Mouse (Mus musculus): ENCODE measurements around the gene Chd4. TPM values are rescaled to one million over a fixed set of nuclear protein-coding genes. Genes with fewer than 3 reads are reported as not detected.
"Not testable (repeated sequence)": the region's sequence is repeated elsewhere in the genome, so short reads cannot be mapped to it uniquely, and the experiment has no call there.

The Chd4 gene
- 105 and 125 TPM in 2 replicates for polyA plus RNA-seq (2015; fragmentation: Nextera tagmentation; extraction: Ambion mirVana)

GRCm38 (mm10) chr6:125095391-125096278, at the start of gene Chd4:
Gene Chd4, plus strand, starts transcription at chr6:125095981.
- Histone ChIP-seq H3K9ac (peak within 1 kb of the TSS; percentile 74), H3K4me3 (peak within 1 kb of the TSS; percentile 76), H3K9me3 (no peaks in the 10 kb centered on the region), H3K4me1 (peaks cover 42% of the 10 kb centered on the region), H3K27ac (peak within 1 kb of the TSS; percentile 94), H3K4me2 (peak within 1 kb of the TSS; percentile 87), H3K36me3 (replicated peaks) (peaks cover 6% of the 10 kb centered on the region; the same call in 1 of the 2 replicates), H3K27me3 (replicated peaks) (no peaks in the 10 kb centered on the region)
- under 1% methylated on average over 44 of the region's 45 CpGs for WGBS
- peak; percentile 76 for ATAC-seq (replicated peaks)

- peak; percentile 50 for ATAC-seq (replicated peaks)
- Histone ChIP-seq H3K4me3 (no peak overlapping the region), H3K27ac (no peak overlapping the region), H3K4me2 (no peak overlapping the region), H3K4me1 (peaks cover 5% of the 10 kb centered on the region; the same call in 1 of the 2 replicates), H3K36me3 (replicated peaks) (peaks cover 46% of the 10 kb centered on the region), H3K9me3 (no peaks in the 10 kb centered on the region), H3K27me3 (replicated peaks) (no peaks in the 10 kb centered on the region), H3K9ac (no peak overlapping the region)
- WGBS = 38% methylated on average over 5 of the region's 5 CpGs
Observed at GRCm38 (mm10) chr6:125046691-125047090, 49.1 kb upstream of the Chd4 start.

- peaks cover 49% of the 10 kb centered on the region for H3K36me3 ChIP-seq (replicated peaks)
- no peak for ATAC-seq (replicated peaks)
- H3K4me1 ChIP-seq = peaks cover 5% of the 10 kb centered on the region; the same call in 1 of the 2 replicates
- WGBS = 45% methylated on average over 20 of the region's 20 CpGs
- no peak within 1 kb of the TSS for H3K27ac ChIP-seq
- H3K9me3 ChIP-seq = no peaks in the 10 kb centered on the region
- no peaks in the 10 kb centered on the region for H3K27me3 ChIP-seq (replicated peaks)
- no peak within 1 kb of the TSS for H3K4me2 ChIP-seq
- no peak within 1 kb of the TSS for H3K9ac ChIP-seq
- no peak within 1 kb of the TSS for H3K4me3 ChIP-seq
Observed at GRCm38 (mm10) chr6:125049678-125050077, 46.1 kb upstream of the Chd4 start, which contains the start of gene Acrbp. Gene Acrbp, plus strand, starts transcription at chr6:125049689.

- peaks cover 5% of the 10 kb centered on the region; the same call in 1 of the 2 replicates for H3K4me1 ChIP-seq
- H3K9me3 ChIP-seq = no peaks in the 10 kb centered on the region
- H3K4me2 ChIP-seq = no peak overlapping the region
- no peaks in the 10 kb centered on the region for H3K27me3 ChIP-seq (replicated peaks)
- ATAC-seq (replicated peaks) = no peak
- H3K4me3 ChIP-seq = no peak overlapping the region
- WGBS = 75% methylated on average over 5 of the region's 5 CpGs
- H3K27ac ChIP-seq = no peak overlapping the region
- H3K36me3 ChIP-seq (replicated peaks) = peaks cover 48% of the 10 kb centered on the region
- H3K9ac ChIP-seq = no peak overlapping the region
Observed at GRCm38 (mm10) chr6:125051237-125051636, 44.5 kb upstream of the Chd4 start.

- H3K9me3 ChIP-seq = no peaks in the 10 kb centered on the region
- H3K27ac ChIP-seq = no peak overlapping the region
- H3K36me3 ChIP-seq (replicated peaks) = no peaks in the 10 kb centered on the region
- WGBS = 41% methylated on average over 6 of the region's 6 CpGs
- no peak for ATAC-seq (replicated peaks)
- no peak overlapping the region for H3K9ac ChIP-seq
- no peaks in the 10 kb centered on the region for H3K4me1 ChIP-seq
- H3K27me3 ChIP-seq (replicated peaks) = no peaks in the 10 kb centered on the region
- no peak overlapping the region for H3K4me3 ChIP-seq
- H3K4me2 ChIP-seq = no peak overlapping the region
Observed at GRCm38 (mm10) chr6:125061493-125061892, 34.3 kb upstream of the Chd4 start.

- Histone ChIP-seq H3K9ac (no peak overlapping the region), H3K4me2 (no peak overlapping the region), H3K27me3 (replicated peaks) (no peaks in the 10 kb centered on the region), H3K36me3 (replicated peaks) (no peaks in the 10 kb centered on the region), H3K9me3 (no peaks in the 10 kb centered on the region), H3K4me1 (no peaks in the 10 kb centered on the region), H3K4me3 (no peak overlapping the region), H3K27ac (no peak overlapping the region)
- ATAC-seq (replicated peaks) = no peak
- WGBS = 92% methylated on average over 5 of the region's 5 CpGs
Observed at GRCm38 (mm10) chr6:125062511-125062910, 33.3 kb upstream of the Chd4 start.

GRCm38 (mm10) chr6:125063906-125064305, 31.9 kb upstream of the Chd4 start:
- no peaks in the 10 kb centered on the region for H3K36me3 ChIP-seq (replicated peaks)
- no peak overlapping the region for H3K9ac ChIP-seq
- H3K4me2 ChIP-seq = no peak overlapping the region
- no peak for ATAC-seq (replicated peaks)
- no peak overlapping the region for H3K27ac ChIP-seq
- H3K4me3 ChIP-seq = no peak overlapping the region
- WGBS = 87% methylated on average over 6 of the region's 6 CpGs
- H3K9me3 ChIP-seq = no peaks in the 10 kb centered on the region
- H3K27me3 ChIP-seq (replicated peaks) = no peaks in the 10 kb centered on the region
- H3K4me1 ChIP-seq = no peaks in the 10 kb centered on the region

- ATAC-seq (replicated peaks); H3K36me3 ChIP-seq (replicated peaks); H3K9me3 ChIP-seq; H3K27me3 ChIP-seq (replicated peaks); H3K4me3 ChIP-seq; H3K4me1 ChIP-seq; H3K27ac ChIP-seq; H3K4me2 ChIP-seq; H3K9ac ChIP-seq: not testable (repeated sequence)
- WGBS = no CpG with 5 or more reads among the region's 1 CpGs
Observed at GRCm38 (mm10) chr6:125065223-125065622, 30.6 kb upstream of the Chd4 start.

GRCm38 (mm10) chr6:125067571-125067995, 28.2 kb upstream of the Chd4 start, which contains the start of gene Lpar5:
Gene Lpar5, plus strand, starts transcription at chr6:125067920.
- Histone ChIP-seq H3K36me3 (replicated peaks) (no peaks in the 10 kb centered on the region), H3K4me3 (no peak within 1 kb of the TSS), H3K9ac (no peak within 1 kb of the TSS), H3K27me3 (replicated peaks) (no peaks in the 10 kb centered on the region), H3K9me3 (no peaks in the 10 kb centered on the region), H3K27ac (no peak within 1 kb of the TSS), H3K4me1 (peaks cover 4% of the 10 kb centered on the region; the same call in 1 of the 2 replicates), H3K4me2 (no peak within 1 kb of the TSS)
- WGBS = 66% methylated on average over 8 of the region's 8 CpGs
- ATAC-seq (replicated peaks) = no peak

GRCm38 (mm10) chr6:125071170-125071895, 24.4 kb upstream of the Chd4 start:
- H3K9ac ChIP-seq = no peak overlapping the region
- H3K36me3 ChIP-seq (replicated peaks) = no peaks in the 10 kb centered on the region
- no peak overlapping the region for H3K4me3 ChIP-seq
- H3K9me3 ChIP-seq = no peaks in the 10 kb centered on the region
- peaks cover 4% of the 10 kb centered on the region; the same call in 1 of the 2 replicates for H3K4me1 ChIP-seq
- H3K4me2 ChIP-seq = no peak overlapping the region
- peak overlapping the region; percentile 66 for H3K27ac ChIP-seq
- peak; percentile 79 for ATAC-seq (replicated peaks)
- H3K27me3 ChIP-seq (replicated peaks) = no peaks in the 10 kb centered on the region
- WGBS = 79% methylated on average over 18 of the region's 18 CpGs

- 10% methylated on average over 2 of the region's 2 CpGs for WGBS
- H3K4me3 ChIP-seq = no peak overlapping the region
- no peak overlapping the region for H3K9ac ChIP-seq
- H3K9me3 ChIP-seq = no peaks in the 10 kb centered on the region
- peak overlapping the region; percentile 66 for H3K27ac ChIP-seq
- H3K27me3 ChIP-seq (replicated peaks) = no peaks in the 10 kb centered on the region
- ATAC-seq (replicated peaks) = peak; percentile 80
- no peaks in the 10 kb centered on the region for H3K36me3 ChIP-seq (replicated peaks)
- peaks cover 4% of the 10 kb centered on the region; the same call in 1 of the 2 replicates for H3K4me1 ChIP-seq
- no peak overlapping the region for H3K4me2 ChIP-seq
Observed at GRCm38 (mm10) chr6:125071896-125072279, 23.9 kb upstream of the Chd4 start.

GRCm38 (mm10) chr6:125073825-125074224, 22.0 kb upstream of the Chd4 start:
- no peaks in the 10 kb centered on the region for H3K36me3 ChIP-seq (replicated peaks)
- WGBS = 66% methylated on average over 8 of the region's 8 CpGs
- no peak for ATAC-seq (replicated peaks)

More at GRCm38 (mm10) chr6:125073825-125074224, 22.0 kb upstream of the Chd4 start:
- Histone ChIP-seq H3K27ac (no peak overlapping the region), H3K27me3 (replicated peaks) (no peaks in the 10 kb centered on the region), H3K4me2 (no peak overlapping the region), H3K4me3 (no peak overlapping the region), H3K4me1 (peaks cover 4% of the 10 kb centered on the region; the same call in 1 of the 2 replicates), H3K9ac (no peak overlapping the region), H3K9me3 (no peaks in the 10 kb centered on the region)
